Mouse (Mus musculus) erythroblast, embryonic 14.5 days (primary cell): ENCODE measurements around the gene Myh11.

Experiments used
- GATA1 ChIP-seq: IDR thresholded peaks from 2 replicates; pipeline ENCODE4 v1.6.1; 2012; ENCODE audit warnings: low read length, inconsistent platforms, mixed read lengths
- TAL1 ChIP-seq: IDR thresholded peaks from 3 replicates; pipeline ENCODE4 v1.6.1; 2012; ENCODE audit warnings: low read length, inconsistent platforms, mixed read lengths

GRCm38 (mm10) chr16:14160941-14161340 is 130.2 kb downstream of the Myh11 start:
- TF ChIP-seq GATA1 (no peak), TAL1 (no peak)
